ENCODE assay signal across 13 mouse cellular contexts in the genomic region with DNA sequence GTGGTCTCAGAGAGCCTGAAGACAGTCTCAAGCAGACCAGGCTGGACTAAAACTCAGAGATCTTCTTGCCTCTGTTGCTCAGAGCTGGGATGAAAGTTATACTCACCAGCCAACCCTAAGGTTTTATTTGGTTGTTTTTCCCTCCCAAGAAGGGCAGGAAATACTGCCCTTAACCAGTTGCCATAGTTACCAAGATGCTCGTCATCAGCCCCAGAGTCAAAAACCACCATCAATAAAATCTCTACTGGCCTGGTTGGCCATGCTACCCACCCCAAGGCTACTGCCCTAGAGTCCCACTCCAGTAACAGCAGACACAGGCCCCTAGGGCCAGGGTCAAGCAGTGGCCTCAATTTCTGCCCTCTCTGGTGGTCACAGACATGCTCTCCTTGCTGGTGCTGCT. TPM values are rescaled to one million over a fixed set of nuclear protein-coding genes. Genes with fewer than 3 reads are reported as not detected.
DNase-seq lines count a peak whose midpoint lies in the region; ATAC-seq and TF ChIP-seq lines count a peak whose summit lies in the region.
"Had no signal": no experiment of that assay in that cellular context is flagged by ENCODE, and none has a peak within 500 bp of the region (broad histone marks: within the 10 kb centered on the region; RNA-seq: fewer than 3 reads in every experiment).

No protein-coding gene starts in this region.

- H3K27me3 ChIP-seq in heart, adult 2 months (ENCODE audit: control insufficient read depth, insufficient read depth, low read length) = no peaks in the 10 kb centered on the region
- H3K27me3 ChIP-seq in midbrain, embryonic 15.5 days (replicated peaks) = peaks cover 12% of the 10 kb centered on the region
- H3K27me3 ChIP-seq in midbrain, embryonic 10.5 days (ENCODE audit: low read depth, poor library complexity, severe bottlenecking) = peaks cover 24% of the 10 kb centered on the region
- peaks cover 14% of the 10 kb centered on the region for H3K27me3 ChIP-seq in limb, embryonic 10.5 days (ENCODE audit: low read depth, poor library complexity, severe bottlenecking)

- no peaks in the 10 kb centered on the region for H3K9me3 ChIP-seq in midbrain, embryonic 15.5 days
- H3K9me3 ChIP-seq in midbrain, embryonic 10.5 days (replicated peaks) = no peaks in the 10 kb centered on the region
- no peaks in the 10 kb centered on the region for H3K9me3 ChIP-seq in limb, embryonic 10.5 days (replicated peaks)
- H3K9me3 ChIP-seq: kidney, embryonic 15.5 days had no signal

- H3K4me3 ChIP-seq in heart, adult 2 months = no peak overlapping the region
- no peak overlapping the region for H3K4me3 ChIP-seq in midbrain, embryonic 15.5 days
- H3K4me3 ChIP-seq in midbrain, embryonic 10.5 days = no peak overlapping the region
- no peak overlapping the region for H3K4me3 ChIP-seq in bone marrow macrophage, adult 2 months (ENCODE audit: insufficient read depth, low read length)
- no peak overlapping the region for H3K4me3 ChIP-seq in limb, embryonic 10.5 days
- H3K4me3 ChIP-seq: kidney, embryonic 15.5 days had no signal

- 0 out of 2 replicates have a peak, but pooled peaks have one; percentile 11 for ATAC-seq in midbrain, embryonic 15.5 days (replicated peaks)
- ATAC-seq in erythroblast, adult 5-6 weeks (replicated peaks; ENCODE audit: low FRiP score, poor library complexity, severe bottlenecking) = no peak

- TF ChIP-seq CTCF in heart, adult 2 months (IDR thresholded peaks at IDR 0.05) = no peak
- no peak for TF ChIP-seq CTCF in bone marrow macrophage, adult 2 months (IDR thresholded peaks at IDR 0.05; ENCODE audit: low read depth, low read length)

- H3K9ac ChIP-seq in heart, adult 2 months (ENCODE audit: low read depth, low read length) = no peak overlapping the region
- no peak overlapping the region for H3K9ac ChIP-seq in midbrain, embryonic 15.5 days
- H3K9ac ChIP-seq: kidney, embryonic 15.5 days; liver, embryonic 14.5 days had no signal

- H3K36me3 ChIP-seq in heart, adult 2 months (ENCODE audit: control insufficient read depth, insufficient read depth, low read length) = peaks cover 29% of the 10 kb centered on the region
- H3K36me3 ChIP-seq in midbrain, embryonic 15.5 days (replicated peaks) = no peaks in the 10 kb centered on the region
- no peaks in the 10 kb centered on the region for H3K36me3 ChIP-seq in midbrain, embryonic 10.5 days
- no peaks in the 10 kb centered on the region for H3K36me3 ChIP-seq in limb, embryonic 10.5 days
- H3K36me3 ChIP-seq: kidney, embryonic 15.5 days had no signal

- intact Hi-C loops in heart, adult 2 months (cut with DNase I) = loop anchor here (5.0 kb wide), 1 partner anchor 70 kb away; no protein-coding TSS in a partner anchor
- intact Hi-C loops in heart, postnatal 36 days (cut with DNase I) = loop anchor here (10.0 kb wide), 1 partner anchor 452 kb away; a partner anchor contains a TSS

- peak overlapping the region; percentile 69 for H3K27ac ChIP-seq in heart, adult 2 months
- H3K27ac ChIP-seq in midbrain, embryonic 15.5 days = no peak overlapping the region
- no peak overlapping the region for H3K27ac ChIP-seq in midbrain, embryonic 10.5 days (replicated peaks)
- peak overlapping the region; percentile 87 for H3K27ac ChIP-seq in bone marrow macrophage, adult 2 months (ENCODE audit: insufficient read depth, low read depth, low read length)
- no peak overlapping the region for H3K27ac ChIP-seq in limb, embryonic 10.5 days
- H3K27ac ChIP-seq: kidney, embryonic 15.5 days; liver, embryonic 14.5 days had no signal

- 61% methylated on average over 1 of the region's 1 CpGs for WGBS in heart, adult 2 months
- WGBS in midbrain, embryonic 15.5 days = 70% methylated on average over 1 of the region's 1 CpGs
- 78% methylated on average over 1 of the region's 1 CpGs for WGBS in midbrain, embryonic 10.5 days
- WGBS in limb, embryonic 10.5 days = 67% methylated on average over 1 of the region's 1 CpGs

- DNase-seq in heart, adult 2 months = no peak
- no peak for DNase-seq in heart, postnatal 36 days
- DNase-seq in midbrain, embryonic 10.5 days (ENCODE audit: low spot score) = no peak
- DNase-seq in naive thymus-derived CD4-positive, alpha-beta T cell, adult 2 months (ENCODE audit: low read depth) = peak; percentile 72
- DNase-seq in limb, embryonic 10.5 days (ENCODE audit: low spot score) = no peak
- DNase-seq: cerebellum, adult 8-10 months; heart, postnatal 14 days; thymus, postnatal 25 days had no signal

- no peak overlapping the region for H3K4me2 ChIP-seq in midbrain, embryonic 15.5 days
- H3K4me2 ChIP-seq: kidney, embryonic 15.5 days had no signal

- TF ChIP-seq EP300 in heart, adult 2 months (IDR thresholded peaks at IDR 0.05; ENCODE audit: insufficient read depth, low read depth, low read length) = no peak

- peaks cover 14% of the 10 kb centered on the region for H3K79me2 ChIP-seq in heart, adult 2 months (replicated peaks; ENCODE audit: control insufficient read depth, insufficient read depth, low read length)

- H3K4me1 ChIP-seq in heart, adult 2 months (ENCODE audit: control insufficient read depth, insufficient read depth, low read length) = peaks cover 42% of the 10 kb centered on the region
- H3K4me1 ChIP-seq in midbrain, embryonic 15.5 days = no peaks in the 10 kb centered on the region
- peaks cover under 1% of the 10 kb centered on the region; the same call in 1 of the 2 replicates for H3K4me1 ChIP-seq in midbrain, embryonic 10.5 days
- H3K4me1 ChIP-seq in bone marrow macrophage, adult 2 months (ENCODE audit: control insufficient read depth, insufficient read depth, low read length) = peaks cover 76% of the 10 kb centered on the region
- H3K4me1 ChIP-seq in limb, embryonic 10.5 days = peaks cover 17% of the 10 kb centered on the region

- TF ChIP-seq POLR2A in heart, adult 2 months (IDR thresholded peaks at IDR 0.05; ENCODE audit: insufficient read depth, low read depth, low read length) = no peak
- no peak for TF ChIP-seq POLR2A in bone marrow macrophage, adult 2 months (IDR thresholded peaks at IDR 0.05; ENCODE audit: borderline replicate concordance, low read depth, low read length)

RNA-seq across cellular contexts. Expression of a gene that starts 8.3 kb away (rescaled TPM):
- 1 to 10 TPM; 3.5 to 6.2 TPM for total RNA-seq in heart, adult 2 months (2021)
- 5.7 and 7.1 TPM in 2 replicates for polyA plus RNA-seq in heart, adult 2 months (2012; rRNA removed)
- total RNA-seq in heart, postnatal 36 days (2021) = 1 to 10 TPM; 6.3 to 7.7 TPM
- polyA plus RNA-seq in midbrain, embryonic 15.5 days (2015; fragmentation: Nextera tagmentation; extraction: Ambion mirVana) = 2.0 and 3.6 TPM in 2 replicates
- polyA plus RNA-seq in midbrain, embryonic 10.5 days (2016; fragmentation: Nextera tagmentation; extraction: Ambion mirVana) = 1.9 and 2.7 TPM in 2 replicates
- 19.7 and 20.5 TPM in 2 replicates for polyA plus RNA-seq in bone marrow macrophage, adult 2 months (2012; ENCODE audit: insufficient read depth, insufficient read length, missing spikeins)
- polyA plus RNA-seq in limb, embryonic 10.5 days (2016; fragmentation: Nextera tagmentation; extraction: Ambion mirVana) = 1.9 and 3.4 TPM in 2 replicates
- total RNA-seq in erythroblast, adult 5-6 weeks (2015; ENCODE audit: low replicate concordance) = 3.1 TPM in 1 of 2 replicates, not detected in the other
- total RNA-seq in erythroblast, adult 5-6 weeks (2017; ENCODE audit: low replicate concordance) = 0.09 and 3.9 TPM in 2 replicates

Comparison
In these comparisons a context has a peak if more than half of its experiments do, and no peak if none do; other contexts are left out.
1. H3K27ac ChIP-seq: peak in heart, adult 2 months (single experiment) and bone marrow macrophage, adult 2 months (single experiment); none in midbrain, embryonic 15.5 days (single experiment), midbrain, embryonic 10.5 days (single experiment) and limb, embryonic 10.5 days (single experiment).